Mouse (Mus musculus): ENCODE data around the gene Cerk.

GRCm38 (mm10) chr15:86181941-86182439 lies 4.0 kb downstream of the Cerk start:
- no peak for TF ChIP-seq CTCF (IDR thresholded peaks at IDR 0.05; ENCODE audit: insufficient read depth, low read depth, low read length)
- TF ChIP-seq POLR2A (IDR thresholded peaks at IDR 0.05; ENCODE audit: insufficient read depth, low read depth, low read length): no peak
